Mouse (Mus musculus) myocyte (in vitro differentiated cells): Measurements from ENCODE around the gene Tpk1.

Source experiments
- E2F4 ChIP-seq: IDR thresholded peaks from one replicate; pipeline ENCODE4 v1.6.1; 2011; ENCODE audit warnings: mild to moderate bottlenecking, control low read depth, moderate library complexity; ENCODE audit not compliant: insufficient read depth
- MAX ChIP-seq: IDR thresholded peaks from one replicate; pipeline ENCODE4 v1.6.1; 2011; ENCODE audit warnings: low read depth, mild to moderate bottlenecking, control low read depth
- MYOD1 ChIP-seq, 3 experiments: IDR thresholded peaks; one replicate each; pipeline ENCODE4 v1.6.1; 2011; ENCODE audit warnings: control low read depth in 2 of 3, low read depth in 2 of 3, mild to moderate bottlenecking in 2 of 3, moderate library complexity in 1 of 3; ENCODE audit not compliant: insufficient read length in 2 of 3, control insufficient read depth in 1 of 3
- MYOG ChIP-seq, 3 experiments: IDR thresholded peaks; one replicate each; pipeline ENCODE4 v1.6.1; 2011; ENCODE audit warnings: control low read depth in 2 of 3, low read depth in 2 of 3, mild to moderate bottlenecking in 2 of 3; ENCODE audit not compliant: insufficient read length in 2 of 3, control insufficient read depth in 1 of 3, insufficient read depth in 1 of 3
- POLR2A ChIP-seq: IDR thresholded peaks from one replicate; pipeline ENCODE4 v1.6.1; 2011; ENCODE audit warnings: low read depth, mild to moderate bottlenecking, control low read depth, moderate library complexity; ENCODE audit not compliant: insufficient read length
- REST ChIP-seq: IDR thresholded peaks from one replicate; pipeline ENCODE4 v1.6.1; 2011; ENCODE audit warnings: mild to moderate bottlenecking, control low read depth, moderate library complexity; ENCODE audit not compliant: insufficient read depth, insufficient read length
- TCF12 ChIP-seq: IDR thresholded peaks from one replicate; pipeline ENCODE4 v1.6.1; 2011; ENCODE audit warnings: mild to moderate bottlenecking, control low read depth; ENCODE audit not compliant: poor library complexity, insufficient read depth, severe bottlenecking
- TCF3 ChIP-seq: IDR thresholded peaks from one replicate; pipeline ENCODE4 v1.6.1; 2011; ENCODE audit warnings: low read depth, control low read depth; ENCODE audit not compliant: insufficient read length
- USF1 ChIP-seq: IDR thresholded peaks from one replicate; pipeline ENCODE4 v1.6.1; 2011; ENCODE audit warnings: low read depth, mild to moderate bottlenecking, control low read depth, moderate library complexity

DNA sequence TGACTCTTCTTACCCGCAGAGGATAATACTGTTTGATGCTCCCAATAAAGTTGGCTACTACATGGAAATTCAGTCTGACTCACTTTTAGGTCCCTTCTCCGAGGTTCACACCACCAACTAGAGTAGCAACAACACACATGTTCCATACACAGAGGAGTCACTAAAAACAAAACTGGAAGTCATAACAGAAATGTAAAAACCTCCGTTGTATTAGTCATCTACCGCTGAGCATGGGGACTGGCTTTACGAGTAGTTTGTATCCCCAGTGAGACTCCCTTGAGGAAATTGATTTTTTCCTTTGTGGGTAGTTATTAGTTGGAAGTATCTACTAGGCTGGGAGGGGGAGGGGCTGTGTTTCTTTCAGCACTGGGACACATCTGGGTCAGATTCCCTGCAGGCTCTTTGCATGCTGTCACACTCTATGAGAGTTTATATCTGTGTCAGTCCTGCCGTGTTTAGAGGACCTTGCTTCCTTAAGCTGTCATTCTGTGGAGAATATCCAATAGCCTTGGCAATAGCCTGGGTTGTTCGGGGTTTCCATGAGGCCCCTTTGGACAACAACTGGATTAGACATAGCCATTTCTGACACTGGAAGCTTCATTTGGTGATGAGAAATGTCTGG, 245.6 kb downstream of the Tpk1 start:
- TF ChIP-seq MAX = no peak
- TF ChIP-seq POLR2A = no peak
- no peak for TF ChIP-seq MYOG (IDR thresholded peaks at IDR 0.05; ENCODE audit: control insufficient read depth in 1 of 3, insufficient read depth in 1 of 3, insufficient read length in 2 of 3, low read depth in 2 of 3)
- TF ChIP-seq TCF12 = no peak
- no peak for TF ChIP-seq REST
- TF ChIP-seq E2F4 = no peak
- no peak for TF ChIP-seq USF1
- TF ChIP-seq TCF3 = no peak
- no peak for TF ChIP-seq MYOD1 (IDR thresholded peaks at IDR 0.05; ENCODE audit: control insufficient read depth in 1 of 3, insufficient read length in 2 of 3, low read depth in 2 of 3)
